Mouse (Mus musculus) embryonic fibroblast, embryonic 13.5 days (primary cell): Measurements from ENCODE around the gene Gps2.

Source experiments
- CTCF ChIP-seq: IDR thresholded peaks from 2 replicates; pipeline ENCODE4 v1.5.1; 2011; ENCODE audit warnings: mild to moderate bottlenecking, control low read depth, low read length, moderate library complexity, borderline replicate concordance; ENCODE audit not compliant: insufficient read depth
- POLR2A ChIP-seq: IDR thresholded peaks from 2 replicates; pipeline ENCODE4 v1.6.1; 2011; ENCODE audit warnings: low read depth, mild to moderate bottlenecking, control low read depth, low read length, moderate library complexity

GRCm38 (mm10) chr11:69878952-69879351, 34.7 kb upstream of the Gps2 start:
- TF ChIP-seq CTCF (no peak), POLR2A (no peak)
